Mouse (Mus musculus) spleen, adult 2 months (tissue): ENCODE measurements around the gene Grm1. TPM values are rescaled to one million over a fixed set of nuclear protein-coding genes. Genes with fewer than 3 reads are reported as not detected.
"Not testable (repeated sequence)": the region's sequence is repeated elsewhere in the genome, so short reads cannot be mapped to it uniquely, and the experiment has no call there.

Source experiments
- DNase-seq, 2 experiments: peaks; one replicate each; pipeline versions ENCODE4 v3.0.0 to v3.0.0-alpha.2; 2012 to 2021; ENCODE audit warnings: low spot score in 2 of 2, low read depth in 1 of 2
- H3K27ac ChIP-seq: fragments of 200-500 bp; 2 replicates; pipeline ENCODE4 v1.5.1; 2012; ENCODE audit warnings: low read length, inconsistent platforms; ENCODE audit not compliant: insufficient read depth
- H3K27me3 ChIP-seq: fragments of 200-500 bp; 2 replicates; pipeline ENCODE4 v1.6.1; 2012; ENCODE audit warnings: mild to moderate bottlenecking, moderate library complexity, low read length, inconsistent platforms; ENCODE audit not compliant: control insufficient read depth, insufficient read depth
- H3K36me3 ChIP-seq: fragments of 200-500 bp; 2 replicates; pipeline ENCODE4 v1.6.1; 2012; ENCODE audit warnings: mild to moderate bottlenecking, low read length, inconsistent platforms; ENCODE audit not compliant: control insufficient read depth, insufficient read depth
- H3K4me1 ChIP-seq: fragments of 200-500 bp; 2 replicates; pipeline ENCODE4 v1.6.1; 2011; ENCODE audit warnings: inconsistent platforms; ENCODE audit not compliant: control insufficient read depth, insufficient read depth, insufficient read length
- H3K4me3 ChIP-seq: fragments of 200-500 bp; 2 replicates; pipeline ENCODE4 v1.5.1; 2011; ENCODE audit warnings: mild to moderate bottlenecking, inconsistent platforms; ENCODE audit not compliant: insufficient read depth, insufficient read length; ENCODE audit errors: extremely low read depth
- CTCF ChIP-seq: fragments of 200-500 bp; IDR thresholded peaks from 2 replicates; pipeline ENCODE4 v1.5.1; 2011; ENCODE audit warnings: mild to moderate bottlenecking, inconsistent platforms; ENCODE audit not compliant: insufficient read depth, insufficient read length, insufficient replicate concordance; ENCODE audit errors: extremely low read depth
- POLR2A ChIP-seq: fragments of 200-500 bp; IDR thresholded peaks from 2 replicates; pipeline ENCODE4 v1.6.1; 2011; ENCODE audit warnings: low read depth, low read length, inconsistent platforms
- WGBS: fragments of 180-500 bp; shearing (Covaris S2); methylation state at CpG from one replicate; pipeline ENCODE4 v1.1.7; 2018; 5-methylcytosine and 5-hydroxymethylcytosine counted together
- polyA plus RNA-seq: library from polyadenylated mRNA; depleted of rRNA; stranded (reverse); fragments of >200 nt; gene quantifications from 2 replicates; pipeline ENCODE4 v1.2.3, GENCODE M21; 2012

Grm1 gene
- polyA plus RNA-seq, 1 experiment = 0.12 TPM

DNA sequence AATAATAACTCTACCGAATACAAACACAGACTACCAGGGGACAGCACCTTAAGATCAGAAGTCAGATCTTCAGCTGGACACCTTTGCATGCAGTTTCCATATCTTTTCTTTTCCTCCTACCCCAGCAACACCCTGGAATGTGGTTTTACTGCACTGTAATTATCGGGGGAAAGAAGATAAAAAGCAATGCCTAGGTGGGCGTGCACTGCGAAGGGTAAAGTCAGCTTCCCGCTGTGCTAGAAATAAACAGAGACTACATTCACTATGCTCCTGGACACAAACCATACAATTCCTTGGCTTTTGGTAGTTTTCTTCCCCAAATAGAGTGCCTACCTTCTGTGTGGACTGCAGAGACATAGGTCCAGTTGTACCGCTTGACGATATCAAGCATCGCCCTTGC is 2.6 kb downstream of the Grm1 start:
- WGBS = 85% methylated on average over 8 of the region's 8 CpGs
- Histone ChIP-seq H3K4me3 (no peak overlapping the region), H3K27me3 (no peaks in the 10 kb centered on the region), H3K36me3 (no peaks in the 10 kb centered on the region), H3K27ac (no peak overlapping the region), H3K4me1 (no peaks in the 10 kb centered on the region)
- TF ChIP-seq POLR2A = no peak
- TF ChIP-seq CTCF = no peak
- no peak for DNase-seq

GRCm38 (mm10) chr10:11065136-11065535 is 17.0 kb downstream of the Grm1 start:
- TF ChIP-seq POLR2A (no peak), CTCF (no peak)
- DNase-seq = no peak
- H3K36me3 ChIP-seq = no peaks in the 10 kb centered on the region
- H3K27ac ChIP-seq = no peak overlapping the region
- H3K4me3 ChIP-seq = no peak overlapping the region
- 70% methylated on average over 2 of the region's 2 CpGs for WGBS
- no peaks in the 10 kb centered on the region for H3K27me3 ChIP-seq
- no peaks in the 10 kb centered on the region for H3K4me1 ChIP-seq

DNA sequence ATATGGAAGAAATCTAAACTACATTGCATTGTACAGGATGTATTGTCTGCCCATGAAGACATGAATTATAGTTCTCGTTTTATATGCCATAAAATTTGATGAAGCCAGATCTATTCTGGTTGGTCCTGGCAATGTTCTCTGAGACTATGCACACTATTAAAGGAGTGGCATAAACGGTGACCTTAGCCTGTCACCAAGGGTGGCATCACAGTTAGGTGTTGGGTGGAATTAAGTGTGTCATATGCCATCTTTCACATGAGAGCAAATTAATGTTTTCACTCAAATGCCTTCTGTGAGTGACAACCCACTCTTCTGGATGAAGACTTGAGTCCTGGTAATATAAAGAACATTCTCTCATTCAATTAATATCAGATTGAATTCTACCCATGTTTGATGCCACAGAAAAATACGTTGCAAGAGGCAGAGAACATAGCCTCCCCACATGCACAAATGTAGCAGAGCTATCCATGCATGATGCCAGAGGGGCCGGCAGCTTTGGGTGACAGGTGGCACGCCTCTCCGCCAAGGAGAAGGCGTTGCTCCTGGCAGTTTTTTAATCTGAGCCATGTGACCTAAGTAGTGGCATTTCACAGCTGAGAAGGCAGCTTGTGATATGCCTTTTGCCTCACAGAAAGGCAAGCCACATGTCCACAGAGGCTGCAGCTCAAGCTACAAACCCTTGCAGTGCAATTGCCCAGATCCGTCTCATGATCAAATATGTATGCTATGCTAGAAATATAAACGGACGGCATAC is 20.7 kb downstream of the Grm1 start:
- Histone ChIP-seq H3K27ac (no peak overlapping the region), H3K27me3 (no peaks in the 10 kb centered on the region), H3K4me3 (no peak overlapping the region), H3K36me3 (no peaks in the 10 kb centered on the region), H3K4me1 (no peaks in the 10 kb centered on the region)
- TF ChIP-seq POLR2A (no peak), CTCF (no peak)
- WGBS = 78% methylated on average over 10 of the region's 10 CpGs
- no peak for DNase-seq

DNA sequence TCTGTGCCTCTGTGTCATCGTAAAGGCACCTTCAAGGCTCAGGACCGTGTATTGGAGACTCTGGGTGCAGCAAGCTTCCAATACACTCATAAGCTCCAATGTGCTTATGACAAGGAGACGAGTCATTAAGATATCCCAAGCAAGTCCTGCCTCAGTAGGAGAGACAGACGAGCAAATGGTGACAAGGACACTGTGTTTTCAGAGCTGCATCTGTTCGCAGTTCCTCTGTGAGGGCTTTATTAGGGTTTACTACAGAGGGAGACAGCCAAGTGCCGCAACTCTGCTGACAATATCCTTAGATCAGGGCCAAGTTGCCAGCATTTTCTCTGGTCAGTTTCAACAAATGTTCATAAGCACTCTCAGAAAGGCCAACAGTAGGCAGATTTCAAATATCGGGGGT is 32.8 kb downstream of the Grm1 start:
- Histone ChIP-seq H3K4me3 (no peak overlapping the region), H3K27me3 (no peaks in the 10 kb centered on the region)

DNA sequence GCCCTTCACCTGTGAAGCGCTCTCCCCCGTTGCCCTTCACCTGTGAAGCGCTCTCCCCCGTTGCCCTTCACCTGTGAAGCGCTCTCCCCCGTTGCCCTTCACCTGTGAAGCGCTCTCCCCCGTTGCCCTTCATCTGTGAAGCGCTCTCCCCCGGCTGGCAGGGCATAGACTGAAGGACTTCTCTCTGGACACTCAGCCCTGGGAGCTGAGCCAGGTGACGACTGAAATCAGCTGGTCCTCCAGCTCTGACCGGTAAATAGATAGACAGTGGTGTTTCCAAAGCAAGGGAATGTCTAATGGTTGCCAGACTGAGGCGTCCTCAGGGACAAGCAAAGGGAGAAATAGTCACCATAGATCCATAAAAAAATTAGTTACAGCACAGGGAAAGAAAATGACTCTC is 36.7 kb downstream of the Grm1 start:
- H3K27me3 ChIP-seq, H3K4me3 ChIP-seq, H3K36me3 ChIP-seq, H3K27ac ChIP-seq, H3K4me1 ChIP-seq, DNase-seq: not testable (repeated sequence)
- WGBS = 70% methylated on average over 13 of the region's 13 CpGs

More for the DNA sequence above, 32.8 kb downstream of the Grm1 start:
- Histone ChIP-seq H3K27ac (no peak overlapping the region), H3K36me3 (no peaks in the 10 kb centered on the region), H3K4me1 (no peaks in the 10 kb centered on the region)
- no peak for DNase-seq
- TF ChIP-seq POLR2A = no peak
- TF ChIP-seq CTCF = no peak
- WGBS = 83% methylated on average over 7 of the region's 7 CpGs

DNA sequence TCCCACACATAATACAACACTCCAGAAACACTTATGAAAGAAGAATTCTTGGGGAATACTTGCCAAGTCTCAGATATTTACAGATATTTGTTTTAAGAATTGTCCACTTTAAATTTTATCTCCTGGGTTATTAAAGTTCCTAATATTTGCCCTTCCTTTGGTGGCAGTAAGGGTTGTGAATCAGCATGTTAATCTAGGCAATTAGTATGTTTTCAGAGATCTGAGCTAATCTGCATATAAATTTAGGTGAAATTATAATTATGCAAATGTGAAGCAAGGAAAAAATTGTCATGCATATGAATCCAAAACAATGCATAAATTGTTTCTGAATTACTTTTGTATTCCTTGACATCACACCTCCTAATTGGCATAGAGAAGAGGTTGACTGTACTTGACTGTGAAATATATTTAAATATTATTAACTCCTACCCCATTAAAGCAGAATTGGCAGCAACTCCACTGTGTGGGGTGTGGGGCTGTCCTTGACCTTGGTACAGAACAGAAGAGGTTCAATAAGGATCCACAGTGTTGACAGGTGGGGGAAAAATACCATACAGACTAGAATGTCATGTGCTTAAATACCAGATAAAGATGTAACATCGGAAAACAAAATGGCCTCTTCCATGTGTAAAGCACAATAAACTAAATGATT is 37.6 kb downstream of the Grm1 start:
- DNase-seq = no peak
- Histone ChIP-seq H3K4me1 (no peaks in the 10 kb centered on the region), H3K36me3 (no peaks in the 10 kb centered on the region), H3K4me3 (no peak overlapping the region), H3K27ac (no peak overlapping the region), H3K27me3 (no peaks in the 10 kb centered on the region)
- no peak for TF ChIP-seq CTCF
- TF ChIP-seq POLR2A = no peak
- 89% methylated on average over 1 of the region's 1 CpGs for WGBS

DNA sequence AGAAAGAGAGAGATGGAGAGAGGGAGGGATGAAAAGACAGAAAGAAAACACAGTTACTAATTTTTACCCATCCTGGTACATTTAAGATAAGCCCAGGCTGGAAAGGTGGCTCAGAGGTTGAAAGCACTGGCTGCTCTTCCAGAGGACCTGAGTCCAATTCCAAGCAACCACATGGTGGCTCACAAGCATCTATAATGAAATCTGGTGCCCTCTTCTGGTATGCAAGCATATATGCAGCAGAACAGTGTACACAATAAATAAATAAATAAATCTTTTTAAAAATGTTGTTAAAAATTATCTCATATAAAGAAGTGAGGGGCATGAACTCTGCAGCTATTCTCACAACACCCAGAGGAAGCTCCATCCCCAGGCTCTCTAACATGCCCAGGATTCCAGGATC is 42.8 kb downstream of the Grm1 start:
- Histone ChIP-seq H3K27ac (no peak overlapping the region), H3K27me3 (no peaks in the 10 kb centered on the region), H3K36me3 (no peaks in the 10 kb centered on the region), H3K4me1 (no peaks in the 10 kb centered on the region), H3K4me3 (no peak overlapping the region)
- no peak for TF ChIP-seq CTCF
- TF ChIP-seq POLR2A = no peak
- no peak for DNase-seq
